Mouse (Mus musculus) right cerebral cortex, postnatal 10 days (tissue): ENCODE measurements around the gene Faf1.
"Not testable (repeated sequence)": the region's sequence is repeated elsewhere in the genome, so short reads cannot be mapped to it uniquely, and the experiment has no call there.

Source experiments
- DNase-seq, 2 experiments: peaks; one replicate each; pipeline ENCODE4 v3.0.0; 2021; ENCODE audit warnings: low spot score in 2 of 2

Gene Faf1

DNA sequence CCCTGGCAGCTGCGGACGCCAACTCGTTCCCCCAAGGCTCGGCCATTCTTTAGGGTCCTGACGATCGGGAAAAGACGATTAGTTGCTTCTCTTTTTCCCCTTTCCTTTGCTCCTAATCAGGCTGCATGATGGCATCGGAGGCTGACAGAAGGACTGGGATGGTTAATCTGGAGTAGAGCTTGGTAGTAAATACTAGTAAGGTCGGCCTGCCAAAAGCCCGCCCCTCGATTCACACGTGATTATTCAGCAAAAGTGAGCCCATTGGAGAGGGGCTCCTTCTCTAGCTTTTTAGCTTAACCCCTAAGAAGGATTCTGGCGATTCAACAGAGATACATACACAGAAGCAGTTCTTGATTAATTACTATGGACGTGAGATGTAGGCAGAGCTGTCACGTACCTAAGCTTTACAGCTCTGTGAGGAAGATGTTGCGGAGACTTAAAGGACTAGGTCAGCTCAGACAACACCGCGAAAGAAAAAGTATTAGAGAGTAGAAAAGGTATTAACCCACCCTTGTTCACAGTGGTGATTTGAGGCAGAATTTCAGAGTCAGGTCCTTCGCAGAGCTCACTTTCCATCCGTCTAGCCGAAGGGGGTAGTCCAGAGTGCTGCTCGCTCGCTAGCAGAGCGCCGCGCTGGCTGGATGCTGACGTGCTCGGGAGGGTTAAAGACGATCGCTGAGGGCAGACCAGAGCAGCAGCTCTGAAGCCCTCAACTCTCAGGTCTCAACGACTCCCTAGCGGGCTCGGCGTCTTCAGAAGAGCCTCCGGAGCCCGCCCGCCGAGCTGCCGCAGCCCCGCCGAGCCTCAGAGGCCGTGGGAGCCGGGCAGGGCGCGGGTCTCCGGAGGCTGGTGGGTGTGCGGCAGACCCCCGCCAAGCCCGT, 11.0 kb upstream of the Faf1 start:
- DNase-seq = peak; percentile 71 to 72

DNA sequence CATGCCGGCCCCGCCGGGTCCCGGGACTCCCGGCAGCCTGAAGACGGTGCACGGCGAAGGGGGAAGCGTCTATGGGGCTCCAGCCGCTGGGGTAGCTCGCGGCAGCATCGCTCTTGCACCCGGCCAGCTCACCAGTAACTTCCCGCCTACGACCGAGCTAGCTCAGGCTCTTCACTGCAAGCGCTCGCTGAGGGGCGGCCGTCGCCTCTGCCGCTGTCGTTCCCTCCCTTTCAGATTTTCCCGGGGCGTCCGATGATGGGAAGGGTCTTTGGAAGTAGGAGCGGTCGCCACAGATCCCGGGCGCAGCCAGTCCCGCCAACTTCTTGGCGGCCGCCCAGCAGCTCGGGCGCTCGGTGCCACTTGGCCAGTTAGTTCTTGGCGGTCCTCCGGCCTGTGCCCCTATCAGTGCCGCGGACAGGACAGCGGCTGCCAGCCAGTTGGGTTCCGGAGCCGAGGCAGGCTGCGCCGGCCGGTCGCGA, 10.4 kb upstream of the Faf1 start:
- peak; percentile 63 to 75 for DNase-seq

DNA sequence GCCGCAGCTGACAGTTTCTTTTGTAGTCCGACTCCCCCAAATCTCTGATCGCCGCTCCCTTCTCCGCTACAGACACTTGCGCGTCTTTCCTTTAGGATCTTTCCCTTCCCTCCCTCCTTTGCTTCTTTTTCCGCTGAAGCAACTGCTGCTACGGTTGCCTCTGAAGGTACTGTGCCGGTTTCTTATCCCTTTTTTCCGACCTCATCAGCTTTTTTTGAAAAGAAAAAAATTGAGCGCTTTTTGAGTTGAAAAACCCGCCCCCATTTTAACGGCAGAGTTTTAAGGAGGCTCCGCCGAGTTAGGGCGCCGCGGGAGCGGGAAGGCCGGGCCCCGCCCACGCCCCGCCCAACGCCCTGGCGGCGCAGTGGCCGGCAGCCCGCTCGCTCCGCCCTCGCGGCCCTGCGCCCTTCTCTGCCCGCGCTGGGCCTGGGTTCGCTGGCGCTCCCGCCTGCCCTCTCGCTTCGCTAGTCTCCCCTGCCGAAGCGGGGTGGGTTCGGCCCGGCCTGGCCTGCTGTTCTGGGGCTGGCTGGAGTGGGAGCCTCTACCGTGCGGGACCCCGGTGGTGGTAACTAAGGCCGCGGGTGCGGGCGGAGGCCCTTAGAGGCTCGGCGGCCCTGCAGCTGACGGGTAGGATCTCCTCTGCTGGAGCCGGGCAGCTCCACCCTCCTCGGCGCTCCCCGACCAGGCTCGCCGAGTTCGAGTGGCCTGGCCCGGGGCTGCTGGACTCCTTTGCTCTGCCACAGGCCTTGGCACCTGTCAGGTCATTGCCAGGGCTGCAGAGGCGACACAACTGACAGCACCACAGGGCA, 9.7 kb upstream of the Faf1 start, which contains the start of gene Cdkn2c:
TSS of gene Cdkn2c (minus strand) at position 729 of the 809 bp plus-strand sequence.
- peak; percentile 74 to 76 for DNase-seq

DNA sequence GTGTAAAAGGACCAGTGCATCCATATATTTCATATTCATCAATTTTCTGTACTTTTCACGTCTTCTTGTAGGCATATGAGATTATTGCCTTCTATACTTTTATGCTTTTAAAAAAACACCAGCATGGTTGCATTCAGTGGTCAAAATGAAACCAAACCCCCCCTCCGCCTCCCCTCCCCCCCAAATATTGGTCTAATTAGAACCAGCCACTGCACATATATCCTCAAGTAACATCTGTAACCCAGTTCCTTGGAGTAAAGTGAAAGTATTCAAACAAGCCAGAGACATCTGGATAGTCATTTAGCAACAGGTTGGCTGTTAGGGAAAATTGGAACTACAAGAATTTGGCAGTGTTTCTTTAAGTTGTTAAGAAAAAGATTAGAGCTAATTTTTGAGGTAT, 8.9 kb upstream of the Faf1 start:
- no peak for DNase-seq

DNA sequence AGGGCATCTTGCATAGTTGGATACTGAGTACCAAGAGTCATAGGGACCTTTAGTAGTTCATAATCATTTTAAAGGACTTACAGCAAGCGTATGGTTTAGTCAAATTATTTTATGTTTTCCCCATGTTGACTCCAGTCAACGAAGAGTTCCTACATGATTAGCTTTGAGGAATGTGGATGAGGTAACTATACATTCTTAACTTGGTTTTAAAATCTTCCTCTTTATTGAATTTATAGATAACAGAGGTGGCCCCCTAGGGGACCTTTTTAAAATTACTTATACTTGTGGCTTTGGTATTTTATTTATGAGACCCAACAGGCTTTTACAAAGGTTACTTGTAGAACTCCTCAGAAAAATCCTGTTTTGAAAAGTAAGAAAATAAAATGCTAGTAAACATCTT, 6.2 kb upstream of the Faf1 start:
- DNase-seq = no peak

DNA sequence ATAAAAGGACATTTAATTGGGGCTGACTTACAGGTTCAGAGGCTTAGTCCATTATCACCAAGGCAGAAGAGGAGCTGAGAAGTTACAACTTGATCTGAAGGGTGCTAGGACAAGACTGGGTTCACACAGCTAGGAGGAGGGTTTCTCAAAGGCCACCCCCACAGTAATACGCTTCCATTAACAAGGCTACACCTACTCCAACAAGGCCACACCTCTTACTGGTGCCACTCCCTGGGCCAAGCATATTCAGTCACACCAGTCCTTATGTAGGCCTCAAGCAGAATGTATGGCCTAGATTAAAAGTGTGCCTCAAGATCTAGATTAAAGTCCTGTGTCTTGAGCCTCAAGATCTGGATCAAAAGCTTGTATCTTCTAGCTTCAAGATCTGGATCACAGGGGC, 4.4 kb upstream of the Faf1 start:
- no peak for DNase-seq

DNA sequence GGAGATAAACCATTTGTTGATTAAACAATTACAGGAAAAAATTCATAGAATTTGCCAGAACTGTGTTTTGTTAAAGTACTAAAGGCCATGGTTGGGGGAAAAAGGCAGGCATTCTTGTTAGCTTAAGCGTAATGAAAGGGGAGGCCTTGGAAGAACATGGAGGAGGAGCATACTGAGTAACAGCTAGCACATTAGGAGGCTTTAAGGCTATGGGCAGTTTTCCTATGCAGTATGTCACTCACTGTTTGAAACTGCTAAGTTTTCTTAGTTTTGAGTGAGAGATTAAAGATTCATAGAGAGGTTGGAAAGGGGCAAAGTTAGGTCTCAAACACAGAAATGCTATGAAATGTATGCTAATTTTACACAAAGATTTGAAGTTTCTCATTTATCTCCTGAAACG, 2.3 kb upstream of the Faf1 start:
- DNase-seq = no peak

DNA sequence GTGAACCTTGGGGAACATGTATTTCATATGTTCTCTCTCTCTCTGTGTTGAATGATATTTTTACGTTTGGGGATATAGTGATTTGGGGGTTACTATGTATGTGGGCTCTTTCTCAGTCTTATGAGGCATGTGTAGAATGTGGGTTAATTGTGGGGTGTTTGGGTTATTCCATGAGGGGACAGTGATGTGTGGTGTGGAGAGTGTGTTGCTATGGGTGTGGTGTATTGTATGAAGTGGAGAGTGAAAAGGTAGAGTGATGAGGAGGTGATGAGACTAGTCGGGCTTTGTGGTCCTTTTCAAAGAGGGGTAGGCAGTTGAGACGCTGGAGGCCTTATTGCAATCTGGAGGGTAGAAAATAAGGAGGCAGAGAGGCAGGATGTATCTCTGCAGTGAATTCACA, 833 bp downstream of the Faf1 start:
- no peak for DNase-seq

DNA sequence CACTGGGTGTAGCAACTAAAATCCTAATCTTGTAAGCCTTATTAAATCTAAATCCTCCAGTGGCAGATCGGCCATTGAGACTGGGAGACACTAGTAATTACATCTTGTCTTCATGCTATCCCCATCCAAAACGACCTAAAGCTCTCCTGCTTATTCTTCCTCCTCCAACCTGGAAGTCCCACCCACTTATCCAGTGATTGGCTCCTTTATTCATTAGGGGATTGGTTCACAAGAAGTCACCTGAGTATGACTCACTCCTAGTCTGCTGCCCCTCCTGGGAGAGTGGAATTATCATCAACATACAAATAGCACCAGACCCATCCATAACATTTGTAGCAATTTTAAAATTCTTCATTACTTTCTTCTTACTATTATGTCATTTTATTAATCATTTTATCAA, 7.2 kb downstream of the Faf1 start:
- DNase-seq = no peak

DNA sequence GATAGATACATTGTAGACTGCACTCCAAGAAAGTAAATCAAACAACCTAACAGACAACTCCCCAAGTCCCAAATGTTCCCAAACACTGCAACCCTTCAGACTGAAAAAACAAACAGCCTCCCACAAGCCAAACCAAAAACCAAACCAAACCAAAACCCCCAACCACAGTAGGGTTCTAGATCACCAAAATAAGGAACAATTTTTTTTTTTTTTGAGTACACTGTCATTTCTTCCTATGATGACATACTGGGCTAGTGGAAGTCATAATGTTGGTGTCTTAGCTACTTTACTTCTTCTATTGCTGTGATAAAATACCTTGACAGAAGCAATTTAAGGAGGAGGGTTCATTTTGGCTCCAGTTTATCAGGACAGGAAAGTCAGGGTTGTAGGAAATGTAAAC, 16.3 kb downstream of the Faf1 start:
- no peak for DNase-seq

DNA sequence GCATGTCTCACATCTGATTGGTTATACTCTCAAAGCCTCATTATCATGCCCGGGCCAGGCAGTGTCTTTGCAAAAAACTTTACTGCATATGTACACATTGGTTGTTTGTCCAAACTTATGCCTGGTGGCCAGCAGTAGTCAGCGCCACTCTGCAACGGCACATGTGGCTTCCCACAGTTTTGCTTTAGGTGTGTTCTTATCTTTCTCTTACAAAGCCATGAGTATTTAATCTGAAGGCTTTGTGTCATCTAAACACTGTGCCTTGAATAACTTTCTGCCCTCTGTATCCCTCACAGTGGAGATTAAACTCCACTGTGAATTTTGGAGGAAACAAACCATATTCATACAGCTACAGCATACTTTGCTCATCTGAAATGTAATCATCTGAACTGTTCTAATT, 24.3 kb downstream of the Faf1 start:
- DNase-seq = not testable (repeated sequence)

DNA sequence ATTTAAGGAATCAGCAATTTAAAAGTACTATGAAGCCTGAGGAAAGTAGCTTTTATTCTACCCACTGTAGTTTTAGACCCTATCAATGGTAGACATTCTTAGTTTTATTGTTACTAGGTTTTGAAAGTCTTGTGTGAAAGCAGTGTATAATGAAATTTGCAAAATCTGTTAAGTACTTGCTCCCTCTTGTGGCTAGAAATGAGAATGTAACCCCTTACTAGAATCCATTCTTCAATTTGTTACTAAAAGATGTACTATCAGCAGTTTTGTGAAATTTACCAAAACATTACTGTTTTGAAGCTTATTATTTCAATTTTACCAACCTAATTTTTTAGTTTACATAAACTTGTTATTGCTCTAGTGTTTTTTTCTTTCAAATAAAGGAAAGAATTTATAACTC, 27.2 kb downstream of the Faf1 start:
- DNase-seq = no peak

DNA sequence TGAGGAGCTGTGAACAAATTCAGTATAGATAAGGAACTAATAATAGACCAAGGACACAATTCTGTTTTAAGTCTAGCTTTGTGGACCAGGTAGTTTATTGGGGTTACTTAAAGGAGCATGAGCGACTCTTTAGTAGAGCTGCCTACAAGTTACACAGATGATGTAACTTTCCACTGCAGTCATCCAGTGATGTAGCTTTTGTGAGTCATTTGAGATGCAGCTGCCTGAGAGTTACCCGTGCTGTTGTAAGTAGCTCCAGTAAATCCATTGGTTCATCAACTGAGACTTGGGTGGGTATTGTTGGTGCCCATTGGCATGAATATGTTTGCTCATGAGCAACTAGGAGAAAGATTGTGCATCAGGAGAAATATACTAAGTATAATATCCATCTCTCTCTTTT, 29.0 kb downstream of the Faf1 start:
- no peak for DNase-seq

DNA sequence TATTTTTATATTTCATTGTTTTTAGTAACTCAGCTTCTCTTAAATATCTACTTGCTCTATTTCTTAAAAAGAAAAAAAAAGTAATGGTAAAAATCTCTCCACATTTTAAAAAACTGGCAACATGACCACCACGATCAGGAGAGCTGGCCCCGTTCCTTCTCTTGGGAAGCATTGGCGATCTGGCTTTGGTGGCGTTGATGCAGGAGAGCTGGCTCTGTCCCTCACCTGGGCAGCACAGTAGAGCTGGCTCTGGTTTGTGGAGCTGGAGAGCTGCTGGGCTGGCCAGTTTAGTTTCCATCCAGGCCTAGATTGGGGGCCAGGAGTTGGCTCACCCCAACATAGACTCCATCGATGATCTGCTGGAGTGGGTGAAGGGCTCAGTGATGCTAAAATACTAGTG, 42.9 kb downstream of the Faf1 start:
- DNase-seq = no peak

DNA sequence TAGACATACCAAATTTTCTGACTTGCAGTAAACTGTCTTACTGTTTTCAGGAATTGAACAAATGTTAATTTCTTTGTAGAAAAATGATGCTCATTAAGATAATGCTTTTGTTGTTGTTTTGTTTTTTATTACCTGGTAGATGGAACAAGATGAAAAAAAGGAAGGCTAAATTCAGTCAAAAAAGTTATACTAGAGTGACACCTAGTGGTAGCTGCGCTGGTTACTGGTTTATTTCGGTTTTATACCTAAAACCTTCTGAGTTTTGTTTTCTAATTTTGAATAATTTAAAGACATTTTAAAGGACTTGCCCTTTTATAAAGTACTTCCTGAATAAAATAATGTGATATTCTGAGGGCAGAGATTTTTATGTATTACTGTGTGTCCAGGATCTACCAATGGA, 52.9 kb downstream of the Faf1 start:
- DNase-seq = peak in 1 of 2 experiments; percentile 35

DNA sequence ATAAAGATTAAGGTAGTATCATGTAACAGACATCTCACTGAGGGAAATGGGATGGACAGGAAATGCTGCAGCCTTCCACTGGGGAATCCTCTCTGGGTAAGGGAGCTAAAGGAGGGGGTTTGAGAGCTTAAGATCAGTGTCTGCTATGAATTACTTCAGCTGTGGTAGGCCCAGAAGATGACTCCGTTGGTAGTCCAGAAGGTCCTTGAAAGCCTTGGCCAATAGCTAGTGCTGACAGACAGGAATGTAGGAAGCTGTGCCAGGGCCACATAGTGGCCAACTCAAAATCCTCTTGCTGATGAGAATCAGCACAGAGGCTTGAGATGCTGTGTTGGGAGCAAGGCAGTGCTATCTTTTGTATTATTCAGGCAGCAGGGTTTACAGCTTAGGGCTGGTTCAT, 59.4 kb downstream of the Faf1 start:
- no peak for DNase-seq

DNA sequence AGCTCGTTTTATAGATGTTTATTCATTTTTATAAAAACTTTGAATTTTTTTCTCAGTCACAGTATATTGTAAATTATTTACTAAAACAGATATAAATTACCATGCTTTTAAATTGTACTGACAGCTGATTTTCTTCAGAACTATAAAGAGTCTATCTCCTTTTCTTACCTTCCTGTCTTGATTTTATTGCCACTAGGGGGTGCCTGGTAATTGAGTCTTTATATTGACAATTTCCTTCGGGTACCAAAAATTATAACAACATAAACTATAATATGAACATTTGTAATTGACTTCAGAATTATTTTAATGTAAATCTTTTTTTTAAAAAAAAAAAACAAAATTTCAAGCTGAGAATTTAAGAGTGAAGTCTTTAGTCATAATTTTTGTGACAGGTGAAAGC, 67.6 kb downstream of the Faf1 start:
- DNase-seq = no peak

DNA sequence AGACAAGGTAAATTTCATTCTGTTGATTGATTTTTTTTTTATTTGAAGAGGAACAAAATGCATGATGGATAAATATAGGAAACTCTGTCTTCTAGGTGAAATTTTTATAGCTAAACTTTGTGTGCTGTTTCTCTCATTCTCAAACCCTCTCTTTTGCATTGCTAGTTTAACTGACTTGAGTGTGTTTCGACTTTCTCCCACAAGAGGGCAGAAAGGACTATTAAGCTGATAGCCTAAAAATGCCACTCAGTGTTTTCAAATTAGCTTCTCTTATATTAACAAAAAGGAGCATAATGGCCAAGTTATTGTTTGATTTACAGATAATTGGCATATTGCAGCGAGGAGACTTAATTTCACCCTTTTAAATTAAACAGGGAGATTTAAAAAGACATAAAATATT, 82.6 kb downstream of the Faf1 start:
- DNase-seq = peak; percentile 40 to 68

DNA sequence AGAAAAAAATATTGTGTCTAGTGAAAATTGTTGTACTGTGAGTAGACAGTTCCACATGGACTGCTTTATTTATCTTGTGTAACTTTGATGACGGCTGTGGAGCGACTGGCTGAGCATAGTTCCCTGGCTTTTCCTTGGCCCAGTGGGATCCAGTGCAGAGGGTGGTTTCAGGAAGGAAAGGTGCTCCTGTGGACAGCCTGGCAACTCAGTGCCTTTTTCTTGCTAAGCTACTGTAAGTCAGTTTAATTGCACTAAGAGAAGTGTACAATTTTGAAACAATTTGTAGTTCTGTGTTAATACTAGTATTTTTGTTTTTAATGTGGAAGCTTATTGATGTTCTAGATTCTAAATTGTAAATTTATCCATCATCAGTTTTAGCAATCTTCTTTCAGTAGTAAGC, 83.5 kb downstream of the Faf1 start:
- no peak for DNase-seq

DNA sequence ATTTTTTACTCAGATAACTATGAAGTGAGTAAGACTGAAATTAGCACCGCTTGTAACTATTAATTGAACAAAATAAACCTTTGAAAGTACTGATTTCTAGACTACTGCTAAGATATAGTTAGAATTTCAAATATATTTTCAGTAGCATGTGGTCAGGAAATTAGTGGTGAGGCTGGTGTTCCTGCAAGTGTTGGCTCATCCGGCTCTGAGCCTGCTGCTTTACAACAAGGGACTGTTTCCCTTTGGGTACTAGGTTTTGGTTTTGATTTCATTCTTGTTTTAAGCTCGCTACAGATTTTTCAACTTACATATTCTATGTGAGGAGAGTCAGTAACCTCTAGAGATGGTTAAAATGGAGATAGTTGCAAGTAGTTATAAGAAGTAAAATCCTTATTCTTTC, 84.1 kb downstream of the Faf1 start:
- DNase-seq = no peak

DNA sequence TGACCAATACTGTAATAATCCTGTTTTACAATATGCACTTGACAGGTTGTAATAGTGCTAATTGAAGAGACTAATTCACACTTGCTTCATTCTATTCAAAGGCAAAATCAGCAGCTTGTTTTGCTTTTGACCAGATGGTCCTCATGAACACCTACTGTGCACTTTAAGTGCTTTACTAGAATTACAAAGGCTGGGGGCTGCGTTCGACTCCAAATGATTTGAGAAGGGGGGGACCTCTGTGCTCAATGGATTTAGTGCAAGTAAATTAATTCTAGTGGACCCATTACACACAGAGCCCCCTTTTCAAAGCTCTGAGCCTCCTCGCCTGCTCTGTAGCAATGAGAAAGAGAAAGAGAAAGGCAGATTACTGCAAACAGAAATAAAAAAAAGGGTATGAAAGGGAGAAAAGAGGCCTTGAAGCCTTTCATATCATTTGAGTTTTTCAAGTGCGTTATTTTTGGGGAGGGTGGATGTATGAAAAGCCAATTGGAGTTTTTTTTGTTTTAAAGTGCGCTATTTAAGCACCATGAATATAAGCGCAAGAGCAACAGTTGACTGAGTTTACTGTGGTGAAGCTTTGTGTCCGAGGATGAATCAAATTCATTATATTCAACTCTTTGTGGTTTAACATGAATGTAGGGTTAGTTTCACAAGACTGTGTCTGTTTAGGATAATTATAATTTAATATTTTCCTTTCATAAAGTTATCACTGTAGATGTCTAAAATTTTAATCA, 86.5 kb downstream of the Faf1 start:
- DNase-seq = peak in 1 of 2 experiments; percentile 23

DNA sequence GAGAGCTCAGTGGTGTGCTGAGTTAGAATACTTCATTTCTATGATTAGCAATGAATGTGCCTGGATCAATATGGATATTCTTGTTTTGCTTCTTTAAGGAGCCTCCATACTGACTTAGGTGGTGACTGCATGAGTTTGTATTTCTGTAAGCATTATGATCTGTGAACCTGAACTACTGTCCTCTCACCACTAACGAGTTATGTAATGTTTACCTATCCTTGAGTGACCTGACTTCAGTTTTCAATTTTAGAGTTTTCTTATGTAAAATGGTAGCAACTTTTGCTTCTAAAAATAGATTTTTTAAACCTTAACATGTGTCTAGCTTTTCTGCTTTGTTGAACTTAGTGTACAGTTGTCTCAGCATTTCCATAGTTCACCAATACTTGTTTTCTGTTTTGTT, 92.7 kb downstream of the Faf1 start:
- DNase-seq = no peak
